Mouse (Mus musculus): ENCODE measurements around the gene Zc3h18. TPM values are rescaled to one million over a fixed set of nuclear protein-coding genes. Genes with fewer than 3 reads are reported as not detected.

Zc3h18 gene
- 10 to 100 TPM; 20.1 to 21.8 TPM for total RNA-seq (2021)

DNA sequence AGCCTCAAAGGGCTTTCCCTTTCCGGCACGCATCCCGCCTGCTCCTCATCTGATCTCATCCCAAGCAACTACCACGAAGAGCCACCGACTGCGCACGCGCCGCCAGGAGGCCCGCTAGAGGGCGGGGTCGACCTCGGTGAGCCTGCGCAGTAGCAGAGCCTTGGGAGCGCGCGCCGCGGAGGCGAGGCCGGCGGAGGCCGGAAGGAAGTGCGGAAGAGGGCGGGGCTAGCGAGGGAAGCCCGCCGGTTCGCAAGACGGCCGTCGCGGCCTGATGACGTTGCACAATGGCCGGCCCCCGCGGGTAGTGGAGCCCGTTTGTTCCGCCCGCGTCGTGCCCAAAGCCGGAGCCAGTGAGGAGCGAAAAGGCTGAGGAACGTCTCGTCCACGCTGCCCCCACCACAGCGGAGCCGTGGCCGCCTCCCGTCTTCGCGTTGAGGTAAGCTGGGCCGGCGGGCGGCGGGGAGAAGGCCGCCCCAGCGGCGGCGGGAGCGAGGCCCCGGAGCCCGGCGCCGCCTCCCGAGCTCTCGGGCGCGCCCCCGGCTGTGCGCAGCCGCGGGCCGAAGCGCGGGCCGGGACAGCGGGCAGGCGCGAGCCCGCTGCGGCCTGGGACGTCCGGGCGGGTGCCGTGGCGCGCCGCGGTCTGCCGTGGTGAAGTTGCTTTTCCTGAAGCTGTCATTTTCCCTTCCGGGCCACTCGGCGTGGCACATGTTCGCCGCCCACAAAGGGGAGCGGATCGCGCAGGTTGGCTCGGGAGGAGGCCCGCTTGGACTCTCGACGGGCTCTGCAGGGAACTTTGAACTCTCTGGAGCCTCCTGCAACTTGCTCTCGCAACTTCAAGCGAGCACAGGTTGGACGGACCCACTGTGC lies at the start of gene Zc3h18:
TSS of gene Zc3h18 (plus strand) at position 245 of the 867 bp plus-strand sequence.
- DNase-seq (ENCODE audit: low spot score), result peak; percentile 98
- intact Hi-C loops (cut with DNase I), result loop anchor here (1.0 to 5.0 kb wide), 2 partner anchors 56 to 100 kb away; partner anchors contain the start of genes Ctu2, Cyba and Rnf166

- intact Hi-C loops (cut with DNase I), result no loop called here
- no peak for DNase-seq (ENCODE audit: low spot score)
Measured at GRCm38 (mm10) chr8:122329072-122329471, 47.3 kb upstream of the Zc3h18 start.

DNA sequence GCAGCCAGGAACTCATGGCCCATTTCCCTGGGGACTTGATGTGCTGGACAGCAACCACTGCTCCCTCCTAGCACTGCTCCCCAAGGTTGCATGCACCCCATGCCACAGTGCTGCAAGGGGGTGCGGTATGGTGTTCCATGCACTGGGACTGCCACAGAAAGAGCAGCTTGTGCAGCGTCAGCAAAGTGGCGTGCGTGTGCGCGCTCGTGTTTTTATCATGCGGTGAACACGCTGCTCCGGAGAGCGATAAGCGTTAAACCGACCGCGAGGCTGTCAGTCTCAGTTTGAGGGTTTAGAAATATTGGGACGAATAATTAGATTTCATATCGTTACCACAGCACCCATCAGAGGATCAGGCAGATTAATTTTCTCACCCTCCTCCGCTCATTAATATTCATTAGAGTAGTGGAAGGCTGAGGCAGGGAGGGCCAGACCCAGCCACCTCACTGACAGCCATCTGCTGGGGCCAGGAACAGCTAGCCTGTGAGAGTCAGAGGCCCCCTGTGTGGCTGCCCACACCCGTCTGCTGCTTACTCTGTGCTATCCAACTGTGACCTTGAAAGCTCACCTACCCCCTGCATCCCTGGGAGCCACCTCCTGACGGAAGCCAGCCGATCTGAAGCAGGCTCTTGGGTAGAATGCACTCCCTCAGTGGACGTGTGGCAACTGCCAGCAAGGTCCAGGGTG lies 46.7 kb upstream of the Zc3h18 start:
- intact Hi-C loops (cut with DNase I), result loop anchor here (2.0 to 10.0 kb wide), 2 partner anchors 13 to 355 kb away; no protein-coding TSS in a partner anchor
- DNase-seq (ENCODE audit: low spot score), result no peak

- no peak for DNase-seq (ENCODE audit: low spot score)
- intact Hi-C loops (cut with DNase I), result loop anchor here (2.0 to 10.0 kb wide), 2 partner anchors 14 to 356 kb away; no protein-coding TSS in a partner anchor
Measured at GRCm38 (mm10) chr8:122330446-122331133, 45.8 kb upstream of the Zc3h18 start.

- peak; percentile 62 for DNase-seq (ENCODE audit: low spot score)
- intact Hi-C loops (cut with DNase I), result loop anchor here (2.0 to 10.0 kb wide), 2 partner anchors 14 to 356 kb away; no protein-coding TSS in a partner anchor
Measured at GRCm38 (mm10) chr8:122331134-122331523, 45.3 kb upstream of the Zc3h18 start.

DNA sequence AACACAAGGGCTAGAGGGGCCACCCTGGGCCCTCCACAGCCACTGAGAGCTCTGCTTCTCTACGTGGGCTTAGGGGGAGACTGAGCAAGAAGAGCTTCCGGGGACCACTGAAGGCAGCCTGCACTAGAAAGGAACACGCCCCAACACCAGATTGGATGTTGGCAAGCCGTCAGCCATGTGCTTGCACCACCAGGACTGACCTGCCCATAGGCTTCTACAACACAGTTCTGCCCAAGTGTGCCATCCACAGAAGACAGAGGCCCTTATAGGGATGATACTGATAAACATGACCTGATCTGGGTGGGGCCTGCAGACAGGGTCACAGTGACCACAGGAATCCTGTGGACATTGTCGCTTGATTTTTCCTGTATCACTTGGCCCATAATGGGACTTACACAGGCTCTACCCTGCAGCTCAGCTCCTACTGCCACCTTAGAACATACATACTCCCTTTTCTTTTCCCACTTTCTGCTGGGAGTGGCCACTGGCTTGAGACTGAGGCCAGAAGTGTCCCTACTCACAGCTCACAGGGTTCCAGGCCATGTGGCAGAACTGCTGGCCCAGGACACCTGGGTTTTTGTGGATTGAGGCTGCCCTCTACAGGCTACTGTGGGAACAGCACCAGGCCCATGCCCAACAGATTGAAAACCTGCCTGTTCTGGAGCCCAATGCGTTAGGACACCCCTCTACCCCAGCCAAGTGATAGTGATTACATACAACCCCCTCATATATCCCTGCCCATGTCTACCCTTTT lies 43.5 kb upstream of the Zc3h18 start:
- intact Hi-C loops (cut with DNase I), result loop anchor here (1.0 to 10.0 kb wide), 2 partner anchors 60 to 358 kb away; no protein-coding TSS in a partner anchor
- DNase-seq (ENCODE audit: low spot score), result peak; percentile 61

- no peak for DNase-seq (ENCODE audit: low spot score)
- intact Hi-C loops (cut with DNase I), result loop anchor here (1.0 to 10.0 kb wide), 2 partner anchors 60 to 359 kb away; no protein-coding TSS in a partner anchor
Measured at GRCm38 (mm10) chr8:122333531-122333930, 42.9 kb upstream of the Zc3h18 start.

GRCm38 (mm10) chr8:122334791-122335490 lies 41.5 kb upstream of the Zc3h18 start:
- no peak for DNase-seq (ENCODE audit: low spot score)
- intact Hi-C loops (cut with DNase I), result loop anchor here (10.0 kb wide), 1 partner anchor 360 kb away; no protein-coding TSS in a partner anchor

DNA sequence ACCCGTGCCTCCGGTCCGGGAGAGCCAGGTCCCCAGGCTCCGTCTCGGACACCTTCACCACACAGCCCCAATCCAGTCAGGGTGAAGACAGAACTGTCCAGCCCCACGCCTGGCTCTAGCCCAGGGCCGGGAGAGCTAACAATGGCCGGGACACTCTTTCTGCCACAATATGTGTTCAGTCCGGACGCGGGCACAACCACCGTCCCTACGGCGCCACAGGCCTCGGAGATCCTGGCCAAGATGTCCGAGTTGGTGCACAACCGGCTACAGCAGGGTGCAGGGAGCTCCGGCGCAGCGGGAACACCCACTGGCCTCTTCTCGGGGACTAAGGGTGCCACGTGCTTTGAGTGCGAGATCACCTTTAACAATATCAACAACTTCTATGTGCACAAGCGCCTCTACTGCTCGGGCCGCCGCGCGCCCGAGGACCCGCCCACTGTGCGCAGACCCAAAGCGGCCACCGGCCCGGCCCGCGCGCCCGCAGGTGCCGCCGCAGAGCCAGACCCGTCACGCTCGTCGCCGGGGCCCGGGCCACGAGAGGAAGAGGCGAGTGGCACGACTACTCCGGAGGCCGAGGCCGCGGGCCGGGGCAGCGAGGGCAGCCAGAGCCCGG lies 40.7 kb upstream of the Zc3h18 start:
- intact Hi-C loops (cut with DNase I), result loop anchor here (10.0 kb wide), 1 partner anchor 361 kb away; no protein-coding TSS in a partner anchor
- DNase-seq (ENCODE audit: low spot score), result no peak

DNA sequence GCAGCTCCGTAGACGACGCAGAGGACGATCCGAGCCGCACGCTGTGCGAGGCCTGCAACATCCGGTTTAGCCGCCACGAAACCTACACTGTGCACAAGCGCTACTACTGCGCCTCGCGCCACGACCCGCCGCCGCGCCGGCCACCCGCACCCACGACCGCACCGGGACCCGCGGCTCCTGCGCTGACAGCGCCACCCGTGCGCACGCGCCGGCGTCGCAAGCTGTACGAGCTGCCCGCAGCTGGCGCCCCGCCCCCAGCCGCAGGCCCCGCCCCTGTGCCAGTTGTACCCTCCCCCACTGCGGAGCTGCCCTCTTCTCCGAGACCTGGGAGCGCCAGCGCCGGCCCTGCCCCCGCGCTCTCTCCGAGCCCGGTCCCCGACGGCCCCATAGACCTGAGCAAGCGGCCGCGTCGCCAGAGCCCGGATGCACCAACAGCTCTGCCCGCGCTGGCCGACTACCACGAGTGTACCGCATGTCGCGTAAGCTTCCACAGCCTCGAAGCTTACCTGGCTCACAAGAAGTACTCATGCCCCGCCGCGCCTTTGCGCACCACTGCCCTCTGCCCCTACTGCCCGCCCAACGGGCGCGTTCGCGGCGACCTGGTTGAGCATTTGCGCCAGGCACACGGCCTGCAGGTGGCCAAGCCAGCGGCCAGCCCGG lies 40.0 kb upstream of the Zc3h18 start:
- DNase-seq (ENCODE audit: low spot score), result no peak
- intact Hi-C loops (cut with DNase I), result loop anchor here (10.0 kb wide), 1 partner anchor 362 kb away; no protein-coding TSS in a partner anchor

DNA sequence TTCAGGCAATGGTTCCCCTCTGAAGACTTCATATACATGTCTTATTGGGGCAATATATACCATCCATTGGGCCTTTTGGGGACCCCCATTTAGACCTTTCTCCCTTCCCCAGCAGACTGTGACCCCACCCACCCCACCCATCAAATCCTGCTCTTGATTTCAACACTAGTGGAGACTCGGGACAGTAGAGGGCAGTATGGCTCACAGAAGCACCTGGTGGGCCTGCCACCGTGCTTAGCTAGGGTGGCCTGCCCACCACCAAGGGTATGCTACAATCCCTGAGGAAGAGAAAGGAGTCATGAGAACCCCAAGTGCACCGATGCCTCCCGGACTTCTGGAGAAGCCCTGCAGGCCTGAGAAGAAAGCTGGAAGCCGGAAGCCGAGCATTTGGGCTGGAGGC lies 37.6 kb upstream of the Zc3h18 start:
- intact Hi-C loops (cut with DNase I), result loop anchor here (10.0 kb wide), 1 partner anchor 364 kb away; no protein-coding TSS in a partner anchor
- DNase-seq (ENCODE audit: low spot score), result no peak

GRCm38 (mm10) chr8:122340761-122341160 lies 35.6 kb upstream of the Zc3h18 start:
- intact Hi-C loops (cut with DNase I), result no loop called here
- DNase-seq (ENCODE audit: low spot score), result no peak

GRCm38 (mm10) chr8:122341790-122342189 lies 34.6 kb upstream of the Zc3h18 start:
- no peak for DNase-seq (ENCODE audit: low spot score)
- intact Hi-C loops (cut with DNase I), result no loop called here

- no peak for DNase-seq (ENCODE audit: low spot score)
- intact Hi-C loops (cut with DNase I), result no loop called here
Measured at GRCm38 (mm10) chr8:122342362-122342761, 34.0 kb upstream of the Zc3h18 start.

- intact Hi-C loops (cut with DNase I), result no loop called here
- peak; percentile 51 for DNase-seq (ENCODE audit: low spot score)
Measured at GRCm38 (mm10) chr8:122342806-122343209, 33.6 kb upstream of the Zc3h18 start.

GRCm38 (mm10) chr8:122343341-122343740 lies 33.1 kb upstream of the Zc3h18 start:
- no peak for DNase-seq (ENCODE audit: low spot score)
- intact Hi-C loops (cut with DNase I), result no loop called here

GRCm38 (mm10) chr8:122343758-122344157 lies 32.7 kb upstream of the Zc3h18 start:
- intact Hi-C loops (cut with DNase I), result no loop called here

GRCm38 (mm10) chr8:122344219-122344618 lies 32.2 kb upstream of the Zc3h18 start:
- DNase-seq (ENCODE audit: low spot score), result no peak
- intact Hi-C loops (cut with DNase I), result no loop called here

More at GRCm38 (mm10) chr8:122343758-122344157, 32.7 kb upstream of the Zc3h18 start:
- no peak for DNase-seq (ENCODE audit: low spot score)

All from heart, postnatal 25 days (tissue).